Mouse (Mus musculus): Measurements from ENCODE around the gene Ly6g5b.

DNA sequence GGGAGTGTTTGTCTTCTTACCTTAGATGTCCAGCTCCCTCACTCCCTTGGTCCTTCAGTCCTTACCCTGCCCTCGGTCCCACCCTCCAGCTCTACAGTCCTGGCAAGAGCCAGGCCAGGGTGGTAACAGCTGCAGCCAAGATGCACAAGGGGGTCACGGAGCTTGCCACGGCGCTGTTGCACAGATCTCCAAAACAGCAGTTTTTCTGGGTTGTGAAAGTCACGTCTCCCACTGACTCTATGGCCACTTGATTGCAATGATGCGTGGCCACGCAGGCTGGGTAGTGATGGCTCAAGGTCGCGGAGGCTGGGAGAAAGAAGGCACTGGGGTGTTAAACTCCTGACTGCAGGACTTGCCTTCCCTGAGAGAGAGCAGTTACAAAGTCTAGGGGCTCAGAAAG is 43.8 kb downstream of the Ly6g5b start:
- TF ChIP-seq POLR2A (IDR thresholded peaks at IDR 0.05; ENCODE audit: low read depth, low read length) = no peak
- TF ChIP-seq CTCF (IDR thresholded peaks at IDR 0.05; ENCODE audit: extremely low read depth, insufficient read length, insufficient replicate concordance, low read depth, low read length) = no peak

Data from small intestine, adult 2 months (tissue).